34 mouse cellular contexts compared by ENCODE assay signal in genomic region chr6:4030956-4031355, GRCm38 (mm10). TPM values are rescaled to one million over a fixed set of nuclear protein-coding genes. Genes with fewer than 3 reads are reported as not detected.
DNase-seq lines count a peak whose midpoint lies in the region; ATAC-seq and TF ChIP-seq lines count a peak whose summit lies in the region.
"Had no signal": no experiment of that assay in that cellular context is flagged by ENCODE, and none has a peak within 500 bp of the region (broad histone marks: within the 10 kb centered on the region; RNA-seq: fewer than 3 reads in every experiment).

No protein-coding gene starts in this region.

- no peak overlapping the region for H3K9ac ChIP-seq in heart, embryonic 12.5 days
- H3K9ac ChIP-seq: heart, embryonic 15.5 days; hindbrain, embryonic 14.5 days; limb, embryonic 13.5 days; liver, embryonic 13.5 days; lung, embryonic 14.5 days; midbrain, embryonic 15.5 days; neural tube, embryonic 13.5 days had no signal

- no peaks in the 10 kb centered on the region for H3K9me3 ChIP-seq in heart, embryonic 12.5 days (replicated peaks)
- H3K9me3 ChIP-seq: heart, embryonic 15.5 days; limb, embryonic 13.5 days; liver, embryonic 13.5 days; midbrain, embryonic 15.5 days; neural tube, embryonic 13.5 days had no signal

- ATAC-seq in heart, embryonic 12.5 days (ENCODE audit: insufficient number of reproducible peaks, low FRiP score) = no peak
- ATAC-seq: activated CD4-positive, CD25-positive, alpha-beta regulatory T cell, adult 4 months; CD4-positive, CD25-positive, alpha-beta regulatory T cell, adult 4 months; intestine, embryonic 16.5 days; midbrain, embryonic 15.5 days had no signal

- 82% methylated on average over 3 of the region's 3 CpGs for WGBS in heart, embryonic 12.5 days

- DNase-seq in layer of hippocampus, adult 9-11 months = peak; percentile 14
- DNase-seq in layer of hippocampus, adult 11-12 months (ENCODE audit: low spot score) = no peak
- DNase-seq in MN1 (ENCODE audit: low spot score) = peak; percentile 19
- DNase-seq in adrenal gland, postnatal 14 days = peak; percentile 52
- DNase-seq in B cell, adult 2 months = no peak
- no peak for DNase-seq in embryo, embryonic 9.5 days (ENCODE audit: extremely low spot score)
- DNase-seq: cerebellum, adult 11 months; cerebellum, adult 9-11 months; gastrocnemius, postnatal 25 days; heart, postnatal 4 days; kidney, postnatal 25 days; liver, embryonic 13.5 days; lung, embryonic 14.5 days had no signal

- no peak overlapping the region for H3K27ac ChIP-seq in heart, embryonic 12.5 days (ENCODE audit: poor library complexity, severe bottlenecking)
- H3K27ac ChIP-seq: heart, embryonic 15.5 days; hindbrain, embryonic 14.5 days; limb, embryonic 13.5 days; liver, embryonic 13.5 days; midbrain, embryonic 15.5 days; neural tube, embryonic 13.5 days had no signal

- no peaks in the 10 kb centered on the region for H3K79me2 ChIP-seq in myocyte (ENCODE audit: control insufficient read depth, insufficient read depth)

- no peaks in the 10 kb centered on the region for H3K4me1 ChIP-seq in heart, embryonic 12.5 days (replicated peaks)
- H3K4me1 ChIP-seq: heart, embryonic 15.5 days; limb, embryonic 13.5 days; liver, embryonic 13.5 days; midbrain, embryonic 15.5 days; neural tube, embryonic 13.5 days had no signal

- TF ChIP-seq POLR2A in myocyte (IDR thresholded peaks at IDR 0.05; ENCODE audit: insufficient read length, low read depth) = no peak

- no peaks in the 10 kb centered on the region for H3K27me3 ChIP-seq in myocyte (ENCODE audit: control insufficient read depth, insufficient read depth, insufficient read length)
- no peaks in the 10 kb centered on the region for H3K27me3 ChIP-seq in heart, embryonic 12.5 days (replicated peaks)
- H3K27me3 ChIP-seq: heart, embryonic 15.5 days; limb, embryonic 13.5 days; liver, embryonic 13.5 days; midbrain, embryonic 15.5 days; neural tube, embryonic 13.5 days had no signal

- H3K4me3 ChIP-seq in myocyte = no peak overlapping the region
- no peak overlapping the region for H3K4me3 ChIP-seq in heart, embryonic 12.5 days
- H3K4me3 ChIP-seq: heart, embryonic 15.5 days; limb, embryonic 13.5 days; liver, embryonic 13.5 days; midbrain, embryonic 15.5 days; neural tube, embryonic 13.5 days had no signal

- H3K4me2 ChIP-seq in myocyte (ENCODE audit: low read depth) = peak overlapping the region; percentile 57
- H3K4me2 ChIP-seq in heart, embryonic 12.5 days = no peak overlapping the region
- H3K4me2 ChIP-seq: heart, embryonic 15.5 days; hindbrain, embryonic 14.5 days; limb, embryonic 13.5 days; liver, embryonic 13.5 days; lung, embryonic 14.5 days; midbrain, embryonic 15.5 days; neural tube, embryonic 13.5 days had no signal

- no peak overlapping the region for H3ac ChIP-seq in myocyte (ENCODE audit: control insufficient read depth, insufficient read length)

- no peaks in the 10 kb centered on the region for H3K36me3 ChIP-seq in myocyte (ENCODE audit: control insufficient read depth, insufficient read depth)
- H3K36me3 ChIP-seq in heart, embryonic 12.5 days = no peaks in the 10 kb centered on the region
- H3K36me3 ChIP-seq: heart, embryonic 15.5 days; limb, embryonic 13.5 days; liver, embryonic 13.5 days; midbrain, embryonic 15.5 days; neural tube, embryonic 13.5 days had no signal

TF ChIP-seq in myocyte, 11 proteins besides CTCF, POLR2A, EP300 and RAD21:
- TF ChIP-seq MYOG (IDR thresholded peaks at IDR 0.05; ENCODE audit: control insufficient read depth in 1 of 3, insufficient read depth in 1 of 3, insufficient read length in 2 of 3, low read depth in 2 of 3) = no peak
- peak; percentile 43; the same call in 1 of the 2 replicates for TF ChIP-seq CEBPB (IDR thresholded peaks at IDR 0.05; ENCODE audit: insufficient read depth, poor library complexity, severe bottlenecking)

RNA-seq across cellular contexts. Expression of gene Gng11, which starts 27.3 kb away (rescaled TPM):
- total RNA-seq in adrenal gland, postnatal 14 days (2021) = 52.1 and 53.2 TPM in 2 replicates
- polyA plus RNA-seq in myocyte (2012; fragmentation: generic; extraction: Trizol) = 19.3 TPM
- 76.1 and 79.7 TPM in 2 replicates for polyA plus RNA-seq in heart, embryonic 12.5 days (2016; fragmentation: Nextera tagmentation; extraction: Ambion mirVana)
- polyA plus RNA-seq: activated CD4-positive, CD25-positive, alpha-beta regulatory T cell, adult 4 months; CD4-positive, CD25-positive, alpha-beta regulatory T cell, adult 4 months had no signal

RNA-seq across cellular contexts. Expression of gene Gngt1, which starts 37.4 kb away (rescaled TPM):
- not detected in 2 replicates for total RNA-seq in adrenal gland, postnatal 14 days (2021)
- not detected for polyA plus RNA-seq in myocyte (2012; fragmentation: generic; extraction: Trizol)
- not detected in 2 replicates for polyA plus RNA-seq in heart, embryonic 12.5 days (2016; fragmentation: Nextera tagmentation; extraction: Ambion mirVana)
- total RNA-seq: common myeloid progenitor, adult 5-6 weeks; ES-E14; gastrocnemius, postnatal 25 days; heart, adult 8-10 months; heart, postnatal 4 days; layer of hippocampus, adult 8-10 months; left cerebral cortex, postnatal 25 days; megakaryocyte-erythroid progenitor cell, adult 5-6 weeks had no signal
- polyA plus RNA-seq: activated CD4-positive, CD25-positive, alpha-beta regulatory T cell, adult 4 months; CD4-positive, CD25-positive, alpha-beta regulatory T cell, adult 4 months; embryonic facial prominence, embryonic 11.5 days; forebrain, embryonic 11.5 days; heart, embryonic 15.5 days; hindbrain, embryonic 14.5 days; kidney, embryonic 14.5 days; limb, embryonic 13.5 days; liver, embryonic 13.5 days; lung, embryonic 14.5 days; midbrain, embryonic 15.5 days; neural tube, embryonic 13.5 days; thymus, postnatal 0 days; urinary bladder, adult 2 months had no signal

RNA-seq across cellular contexts. Expression of gene Tfpi2, which starts 42.2 kb away (rescaled TPM):
- total RNA-seq in adrenal gland, postnatal 14 days (2021) = 5.4 and 10.8 TPM in 2 replicates
- 0.06 TPM for polyA plus RNA-seq in myocyte (2012; fragmentation: generic; extraction: Trizol)
- 4.3 TPM in 2 replicates for polyA plus RNA-seq in heart, embryonic 12.5 days (2016; fragmentation: Nextera tagmentation; extraction: Ambion mirVana)
- total RNA-seq: layer of hippocampus, adult 8-10 months; left cerebral cortex, postnatal 25 days; megakaryocyte-erythroid progenitor cell, adult 5-6 weeks had no signal
- polyA plus RNA-seq: activated CD4-positive, CD25-positive, alpha-beta regulatory T cell, adult 4 months had no signal

RNA-seq across cellular contexts. Expression of gene Bet1, which starts 55.8 kb away (rescaled TPM):
- total RNA-seq in adrenal gland, postnatal 14 days (2021) = 55.0 and 78.3 TPM in 2 replicates
- polyA plus RNA-seq in myocyte (2012; fragmentation: generic; extraction: Trizol) = 23.6 TPM
- 47.1 and 49.6 TPM in 2 replicates for polyA plus RNA-seq in heart, embryonic 12.5 days (2016; fragmentation: Nextera tagmentation; extraction: Ambion mirVana)

Comparison
In these comparisons a context has a peak if more than half of its experiments do, and no peak if none do; other contexts are left out.
1. DNase-seq: peak in layer of hippocampus, adult 9-11 months (single experiment), MN1 (single experiment) and adrenal gland, postnatal 14 days (single experiment); none in layer of hippocampus, adult 11-12 months (single experiment), B cell, adult 2 months (0 of 2) and embryo, embryonic 9.5 days (single experiment).